Mouse (Mus musculus) midbrain, postnatal 0 days (tissue): ENCODE measurements around the gene Myh7b. TPM values are rescaled to one million over a fixed set of nuclear protein-coding genes. Genes with fewer than 3 reads are reported as not detected.

ENCODE experiments used
- ATAC-seq: fragments of 200-750 bp; cut with Nextera tagmentation; 2 replicates; pipeline ENCODE4 v1.8.0; 2017; ENCODE audit warnings: moderate number of reproducible peaks, mild to moderate bottlenecking, moderate TSS enrichment, moderate library complexity; ENCODE audit not compliant: low FRiP score
- DNase-seq: peaks from one replicate; pipeline ENCODE4 v3.0.0-alpha.2; 2015; ENCODE audit warnings: low spot score
- H3K27ac ChIP-seq: fragments of 300-500 bp; sonication (generic); 2 replicates; pipeline ENCODE4 v1.5.1; 2014; ENCODE audit warnings: low read depth, mild to moderate bottlenecking, low read length, mixed read lengths
- H3K27me3 ChIP-seq: fragments of 300-500 bp; sonication (generic); 2 replicates; pipeline ENCODE4 v1.6.1; 2014; ENCODE audit warnings: low read length, control low read depth, mixed read lengths; ENCODE audit not compliant: insufficient read depth
- H3K36me3 ChIP-seq: fragments of 300-500 bp; sonication (generic); 2 replicates; pipeline ENCODE4 v1.6.1; 2014; ENCODE audit warnings: low read length, control low read depth, mixed read lengths; ENCODE audit not compliant: insufficient read depth
- H3K4me1 ChIP-seq: fragments of 300-500 bp; sonication (generic); 2 replicates; pipeline ENCODE4 v1.6.1; 2014; ENCODE audit warnings: mild to moderate bottlenecking, control low read depth, antibody characterized with exemption, low read length, mixed read lengths; ENCODE audit not compliant: insufficient read depth
- H3K4me2 ChIP-seq: fragments of 300-500 bp; sonication (generic); 2 replicates; pipeline ENCODE4 v1.6.1; 2014; ENCODE audit warnings: low read depth, mild to moderate bottlenecking, low read length, mixed read lengths; ENCODE audit not compliant: poor library complexity, severe bottlenecking
- H3K4me3 ChIP-seq: fragments of 300-500 bp; sonication (generic); 2 replicates; pipeline ENCODE4 v1.5.1; 2014; ENCODE audit warnings: low read depth, mild to moderate bottlenecking, low read length, moderate library complexity
- H3K9ac ChIP-seq: fragments of 300-500 bp; sonication (generic); replicated peaks from 2 replicates; pipeline ENCODE4 v1.6.1; 2014; ENCODE audit warnings: mild to moderate bottlenecking, low read length, moderate library complexity, mixed read lengths; ENCODE audit not compliant: poor library complexity, severe bottlenecking
- H3K9me3 ChIP-seq: fragments of 300-500 bp; sonication (generic); 2 replicates; pipeline ENCODE4 v1.6.1; 2016; ENCODE audit warnings: low read length, control low read depth
- CTCF ChIP-seq: IDR thresholded peaks from 2 replicates; pipeline ENCODE4 v1.5.1; 2016; ENCODE audit warnings: antibody characterized with exemption, mild to moderate bottlenecking
- whole genome bisulfite sequencing: fragments of 180-500 bp; shearing (Covaris S2); extraction: QIAGEN DNeasy Blood & Tissue Kit; methylation state at CpG from one replicate; pipeline ENCODE4 v1.1.7; 2014; 5-methylcytosine and 5-hydroxymethylcytosine counted together
- polyA plus RNA-seq: library from polyadenylated mRNA; unstranded; fragments of >200 nt; fragmentation: Nextera tagmentation; extraction: Ambion mirVana; gene quantifications from 2 replicates; pipeline ENCODE4 v1.2.1, GENCODE M21; 2015
- total RNA-seq: library from RNA; depleted of rRNA; stranded (reverse); fragments of >200 nt; gene quantifications from 2 replicates; pipeline ENCODE4 v1.2.3, GENCODE M21; 2014

Myh7b gene
- total and polyA plus RNA-seq, 2 experiments from 2014 or later, result 0.38 to 3.4 TPM

- peak; percentile 88 for TF ChIP-seq CTCF
- DNase-seq (peak; percentile 70), ATAC-seq (no peak)
- Histone ChIP-seq H3K9ac (no peak overlapping the region), H3K27ac (no peak overlapping the region), H3K9me3 (no peaks in the 10 kb centered on the region), H3K36me3 (no peaks in the 10 kb centered on the region), H3K4me3 (no peak overlapping the region), H3K27me3 (no peaks in the 10 kb centered on the region), H3K4me1 (no peaks in the 10 kb centered on the region), H3K4me2 (no peak overlapping the region)
- whole genome bisulfite sequencing, result 42% methylated on average over 5 of the region's 5 CpGs
Measured at GRCm38 (mm10) chr2:155583927-155584530, 27.0 kb upstream of the Myh7b start.

- no peak for ATAC-seq
- no peak for TF ChIP-seq CTCF
- DNase-seq, result no peak
Measured at GRCm38 (mm10) chr2:155585082-155585481, 25.9 kb upstream of the Myh7b start.

GRCm38 (mm10) chr2:155585486-155585885 lies 25.5 kb upstream of the Myh7b start:
- no peak for ATAC-seq
- no peak for TF ChIP-seq CTCF
- no peak overlapping the region for H3K4me3 ChIP-seq
- no peaks in the 10 kb centered on the region for H3K9me3 ChIP-seq
- no peaks in the 10 kb centered on the region for H3K36me3 ChIP-seq
- no peaks in the 10 kb centered on the region for H3K27me3 ChIP-seq
- H3K27ac ChIP-seq, result no peak overlapping the region
- DNase-seq, result no peak
- no peaks in the 10 kb centered on the region for H3K4me1 ChIP-seq
- H3K9ac ChIP-seq, result no peak overlapping the region
- H3K4me2 ChIP-seq, result no peak overlapping the region
- 37% methylated on average over 10 of the region's 10 CpGs for WGBS

More at GRCm38 (mm10) chr2:155585082-155585481, 25.9 kb upstream of the Myh7b start:
- H3K4me3 ChIP-seq, result no peak overlapping the region
- H3K36me3 ChIP-seq, result no peaks in the 10 kb centered on the region
- no peaks in the 10 kb centered on the region for H3K4me1 ChIP-seq
- 55% methylated on average over 9 of the region's 9 CpGs for WGBS
- no peak overlapping the region for H3K4me2 ChIP-seq
- H3K27ac ChIP-seq, result no peak overlapping the region
- no peak overlapping the region for H3K9ac ChIP-seq
- no peaks in the 10 kb centered on the region for H3K9me3 ChIP-seq
- no peaks in the 10 kb centered on the region for H3K27me3 ChIP-seq

- DNase-seq (no peak), ATAC-seq (no peak)
- H3K4me2 ChIP-seq, result no peak overlapping the region
- peaks cover 4% of the 10 kb centered on the region; the same call in 1 of the 2 replicates for H3K4me1 ChIP-seq
- no peak for TF ChIP-seq CTCF
- no peaks in the 10 kb centered on the region for H3K36me3 ChIP-seq
- 75% methylated on average over 3 of the region's 3 CpGs for WGBS
- no peaks in the 10 kb centered on the region for H3K27me3 ChIP-seq
- H3K27ac ChIP-seq, result no peak overlapping the region
- H3K9ac ChIP-seq, result no peak overlapping the region
- H3K9me3 ChIP-seq, result no peaks in the 10 kb centered on the region
- no peak overlapping the region for H3K4me3 ChIP-seq
Measured at GRCm38 (mm10) chr2:155588136-155588535, 22.9 kb upstream of the Myh7b start.

- Histone ChIP-seq H3K9me3 (no peaks in the 10 kb centered on the region), H3K4me2 (no peak overlapping the region), H3K36me3 (no peaks in the 10 kb centered on the region), H3K9ac (no peak overlapping the region), H3K4me3 (no peak overlapping the region), H3K27me3 (no peaks in the 10 kb centered on the region), H3K27ac (no peak overlapping the region), H3K4me1 (peaks cover 4% of the 10 kb centered on the region; the same call in 1 of the 2 replicates)
- DNase-seq (no peak), ATAC-seq (no peak)
- WGBS, result 76% methylated on average over 6 of the region's 6 CpGs
- no peak for TF ChIP-seq CTCF
Measured at GRCm38 (mm10) chr2:155589521-155589920, 21.5 kb upstream of the Myh7b start.

- no peak for DNase-seq
- ATAC-seq, result no peak
- H3K4me3 ChIP-seq, result no peak overlapping the region
- H3K9ac ChIP-seq, result no peak overlapping the region
- no peaks in the 10 kb centered on the region for H3K9me3 ChIP-seq
- TF ChIP-seq CTCF, result no peak
- H3K27ac ChIP-seq, result no peak overlapping the region
- 95% methylated on average over 2 of the region's 2 CpGs for WGBS
- no peak overlapping the region for H3K4me2 ChIP-seq
- H3K36me3 ChIP-seq, result no peaks in the 10 kb centered on the region
- no peaks in the 10 kb centered on the region for H3K27me3 ChIP-seq
- H3K4me1 ChIP-seq, result peaks cover 4% of the 10 kb centered on the region; the same call in 1 of the 2 replicates
Measured at GRCm38 (mm10) chr2:155590876-155591275, 20.1 kb upstream of the Myh7b start.
